Mouse (Mus musculus): Measurements from ENCODE around the gene Sec63. TPM values are rescaled to one million over a fixed set of nuclear protein-coding genes. Genes with fewer than 3 reads are reported as not detected.
A peak's percentile ranks its signal among the peaks of the same experiment; 100 is the strongest.

Sec63 gene
- total RNA-seq, 1 experiment from 2014 or later = 37.6 TPM

- ATAC-seq (replicated peaks; ENCODE audit: low read depth, poor library complexity, severe bottlenecking) = peak; percentile 72
These were observed 99.0 kb downstream of the Sec63 start, which contains the start of gene Scml4 for GRCm38 (mm10) chr10:42860159-42860911. Gene Scml4 (plus strand): TSS chr10:42860370.

- no peak for ATAC-seq (replicated peaks; ENCODE audit: low read depth, poor library complexity, severe bottlenecking)
These were observed 100.2 kb downstream of the Sec63 start for GRCm38 (mm10) chr10:42861446-42861845.

- ATAC-seq (replicated peaks; ENCODE audit: low read depth, poor library complexity, severe bottlenecking) = peak; percentile 50
These were observed 100.9 kb downstream of the Sec63 start for GRCm38 (mm10) chr10:42862102-42862740.

- no peak for ATAC-seq (replicated peaks; ENCODE audit: low read depth, poor library complexity, severe bottlenecking)
These were observed 101.5 kb downstream of the Sec63 start for GRCm38 (mm10) chr10:42862806-42863205.

- no peak for ATAC-seq (replicated peaks; ENCODE audit: low read depth, poor library complexity, severe bottlenecking)
These were observed 102.5 kb downstream of the Sec63 start for GRCm38 (mm10) chr10:42863621-42864391.

- ATAC-seq (replicated peaks; ENCODE audit: low read depth, poor library complexity, severe bottlenecking) = no peak
These were observed 103.4 kb downstream of the Sec63 start for GRCm38 (mm10) chr10:42864696-42865095.

GRCm38 (mm10) chr10:42868416-42868815 lies 107.1 kb downstream of the Sec63 start:
- peak; percentile 22 for ATAC-seq (replicated peaks; ENCODE audit: low read depth, poor library complexity, severe bottlenecking)

- no peak for ATAC-seq (replicated peaks; ENCODE audit: low read depth, poor library complexity, severe bottlenecking)
These were observed 108.2 kb downstream of the Sec63 start for GRCm38 (mm10) chr10:42869467-42869866.

GRCm38 (mm10) chr10:42872269-42873010 lies 111.1 kb downstream of the Sec63 start:
- ATAC-seq (replicated peaks; ENCODE audit: low read depth, poor library complexity, severe bottlenecking) = no peak

GRCm38 (mm10) chr10:42873077-42873595 lies 111.8 kb downstream of the Sec63 start:
- no peak for ATAC-seq (replicated peaks; ENCODE audit: low read depth, poor library complexity, severe bottlenecking)

- peak; percentile 93 for ATAC-seq (replicated peaks; ENCODE audit: low read depth, poor library complexity, severe bottlenecking)
These were observed 114.9 kb downstream of the Sec63 start for GRCm38 (mm10) chr10:42876172-42876571.

- ATAC-seq (replicated peaks; ENCODE audit: low read depth, poor library complexity, severe bottlenecking) = no peak
These were observed 118.0 kb downstream of the Sec63 start for GRCm38 (mm10) chr10:42879269-42879681.

GRCm38 (mm10) chr10:42879682-42880081 lies 118.4 kb downstream of the Sec63 start:
- ATAC-seq (replicated peaks; ENCODE audit: low read depth, poor library complexity, severe bottlenecking) = no peak

Other genes with a start within 250 kb of the Sec63 start
- not detected in 2 replicates for gene Nr2e1, start 177.9 kb upstream of the Sec63 start, total RNA-seq (2017)
- 31.4 and 32.5 TPM in 2 replicates for gene Ostm1, start 177.7 kb upstream of the Sec63 start, total RNA-seq (2017)
- 2.7 and 3.0 TPM in 2 replicates for gene Scml4, start 98.9 kb downstream of the Sec63 start, total RNA-seq (2017)

All from common myeloid progenitor, adult 5-6 weeks (primary cell).